Mouse (Mus musculus) limb, embryonic 13.5 days (tissue): ENCODE results near the gene Pih1d3. TPM values are rescaled to one million over a fixed set of nuclear protein-coding genes. Genes with fewer than 3 reads are reported as not detected.

ENCODE experiments used
- ATAC-seq: fragments of 200-750 bp; cut with Nextera tagmentation; 2 replicates; pipeline ENCODE4 v1.8.0; 2017; ENCODE audit warnings: low read depth, moderate number of reproducible peaks, moderate TSS enrichment; ENCODE audit not compliant: low FRiP score
- H3K27ac ChIP-seq: fragments of 300-500 bp; sonication (generic); 2 replicates; pipeline ENCODE4 v1.5.1; 2015; ENCODE audit warnings: inconsistent platforms, mild to moderate bottlenecking, moderate library complexity
- H3K27me3 ChIP-seq: fragments of 300-500 bp; sonication (generic); 2 replicates; pipeline ENCODE4 v1.6.1; 2015; ENCODE audit warnings: mild to moderate bottlenecking, inconsistent platforms
- H3K36me3 ChIP-seq: fragments of 300-500 bp; sonication (generic); 2 replicates; pipeline ENCODE4 v1.6.1; 2015; ENCODE audit warnings: inconsistent platforms, mild to moderate bottlenecking, moderate library complexity
- H3K4me1 ChIP-seq: fragments of 300-500 bp; sonication (generic); 2 replicates; pipeline ENCODE4 v1.6.1; 2015; ENCODE audit warnings: inconsistent platforms
- H3K4me2 ChIP-seq: fragments of 300-500 bp; sonication (generic); replicated peaks from 2 replicates; pipeline ENCODE4 v1.6.1; 2015; ENCODE audit warnings: inconsistent platforms, mild to moderate bottlenecking, moderate library complexity
- H3K4me3 ChIP-seq: fragments of 300-500 bp; sonication (generic); 2 replicates; pipeline ENCODE4 v1.5.1; 2015; ENCODE audit warnings: moderate library complexity, mild to moderate bottlenecking, inconsistent platforms
- H3K9ac ChIP-seq: fragments of 300-500 bp; sonication (generic); 2 replicates; pipeline ENCODE4 v1.6.1; 2015; ENCODE audit warnings: mild to moderate bottlenecking, inconsistent platforms
- H3K9me3 ChIP-seq: fragments of 300-500 bp; sonication (generic); 2 replicates; pipeline ENCODE4 v1.6.1; 2016; ENCODE audit warnings: inconsistent platforms
- WGBS: fragments of 180-500 bp; shearing (Covaris S2); methylation state at CpG from one replicate; pipeline ENCODE4 v1.1.7; 2015; 5-methylcytosine and 5-hydroxymethylcytosine counted together
- polyA plus RNA-seq: library from polyadenylated mRNA; unstranded; fragments of >200 nt; fragmentation: Nextera tagmentation; extraction: Ambion mirVana; gene quantifications from 2 replicates; pipeline ENCODE4 v1.2.1, GENCODE M21; 2015

Gene Pih1d3
- polyA plus RNA-seq, 1 experiment from 2014 or later, result not detected

GRCm38 (mm10) chr1:31233319-31234036, 10.8 kb downstream of the Pih1d3 start:
- Histone ChIP-seq H3K9ac (no peak overlapping the region), H3K36me3 (no peaks in the 10 kb centered on the region), H3K4me2 (no peak overlapping the region), H3K27me3 (no peaks in the 10 kb centered on the region), H3K4me3 (no peak overlapping the region), H3K9me3 (no peaks in the 10 kb centered on the region), H3K4me1 (0 out of 2 replicates have a peak, but pooled peaks cover 3% of the 10 kb centered on the region), H3K27ac (no peak overlapping the region)
- ATAC-seq, result no peak; the same call in 1 of the 2 replicates

- Histone ChIP-seq H3K4me2 (no peak overlapping the region), H3K4me3 (no peak overlapping the region), H3K4me1 (no peaks in the 10 kb centered on the region), H3K27me3 (no peaks in the 10 kb centered on the region), H3K36me3 (no peaks in the 10 kb centered on the region), H3K9ac (no peak overlapping the region), H3K27ac (no peak overlapping the region), H3K9me3 (no peaks in the 10 kb centered on the region)
- 58% methylated on average over 10 of the region's 10 CpGs for WGBS
- no peak for ATAC-seq
These were observed 37.7 kb downstream of the Pih1d3 start for GRCm38 (mm10) chr1:31260218-31260923.

Other genes starting within 250 kb of the Pih1d3 start
- gene AC153137.1, start 244.9 kb upstream of the Pih1d3 start, polyA plus RNA-seq, result not detected in 2 replicates
- not detected in 2 replicates for gene Lgsn, start 46.4 kb upstream of the Pih1d3 start, polyA plus RNA-seq
- gene 4931428L18Rik, start 154 bp upstream of the Pih1d3 start, polyA plus RNA-seq, result not detected in 2 replicates